Mouse (Mus musculus): ENCODE results near the gene Aicda.
A peak's percentile ranks its signal among the peaks of the same experiment; 100 is the strongest.

The Aicda gene

DNA sequence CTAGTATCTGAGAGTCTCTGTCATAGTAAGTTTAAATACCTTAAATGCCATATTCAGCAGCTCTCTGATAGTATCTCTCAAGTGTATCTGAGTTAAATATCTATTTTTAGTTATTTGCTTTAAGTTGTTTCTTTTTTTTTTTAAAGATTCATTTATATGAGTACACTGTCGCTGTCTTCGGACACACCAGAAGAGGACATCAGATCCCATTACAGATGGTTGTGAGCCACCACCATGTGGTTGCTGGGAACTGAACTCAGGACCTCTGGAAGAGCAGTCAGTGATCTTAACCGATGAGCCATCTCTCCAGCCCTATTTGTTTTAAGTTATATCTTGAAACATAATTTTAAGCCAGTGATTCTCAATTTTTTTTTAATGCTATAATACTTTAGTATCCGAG, 47.4 kb downstream of the Aicda start:
- no peak for DNase-seq (ENCODE audit: low read depth, low spot score)

GRCm38 (mm10) chr6:122601615-122602014, 48.0 kb downstream of the Aicda start:
- no peak for DNase-seq (ENCODE audit: low read depth, low spot score)

GRCm38 (mm10) chr6:122602242-122602991, 48.8 kb downstream of the Aicda start, which contains the start of gene Apobec1:
Gene Apobec1, minus strand, starts transcription at chr6:122602444.
- peak; percentile 74 for DNase-seq (ENCODE audit: low read depth, low spot score)

- no peak for DNase-seq (ENCODE audit: low read depth, low spot score)
Measured at GRCm38 (mm10) chr6:122602992-122603322, 49.4 kb downstream of the Aicda start.

DNA sequence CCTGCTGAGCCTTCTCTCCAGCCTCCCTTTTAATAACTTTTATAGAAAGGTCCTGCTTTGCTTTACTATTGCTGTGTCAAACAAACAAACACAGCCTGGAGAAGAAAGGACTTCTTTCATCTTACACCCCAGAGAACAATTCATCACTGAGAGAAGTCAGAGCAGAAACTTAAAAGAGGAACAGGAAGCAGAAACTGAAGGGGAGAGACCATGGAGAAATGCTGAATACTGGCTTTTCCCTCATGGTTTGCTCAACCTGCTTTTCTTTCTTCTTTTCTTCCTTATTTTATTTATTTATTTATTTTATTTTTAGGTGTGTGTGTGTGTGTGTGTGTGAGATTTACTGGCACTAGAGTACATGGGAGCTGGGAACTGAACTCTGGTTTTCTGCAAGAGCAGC, 50.7 kb downstream of the Aicda start:
- DNase-seq (ENCODE audit: low read depth, low spot score) = no peak

DNA sequence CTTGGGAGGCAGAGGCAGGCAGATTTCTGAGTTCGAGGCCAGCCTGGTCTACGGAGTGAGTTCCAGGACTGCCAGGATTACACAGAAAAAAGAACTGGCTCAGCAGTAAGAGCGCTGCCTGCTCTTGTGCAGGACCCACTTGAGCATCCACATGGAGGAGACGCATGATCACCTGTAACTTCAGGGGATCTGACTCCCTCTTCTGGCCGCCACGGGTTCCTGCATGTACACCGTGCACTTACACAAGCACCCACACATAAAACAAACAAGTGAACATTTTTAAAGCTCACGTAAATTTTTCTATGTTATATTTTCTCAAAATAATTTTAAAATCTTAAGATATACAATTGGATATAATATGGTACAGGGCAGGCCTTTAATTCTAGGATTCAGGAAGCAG, 51.9 kb downstream of the Aicda start:
- no peak for DNase-seq (ENCODE audit: low read depth, low spot score)

DNA sequence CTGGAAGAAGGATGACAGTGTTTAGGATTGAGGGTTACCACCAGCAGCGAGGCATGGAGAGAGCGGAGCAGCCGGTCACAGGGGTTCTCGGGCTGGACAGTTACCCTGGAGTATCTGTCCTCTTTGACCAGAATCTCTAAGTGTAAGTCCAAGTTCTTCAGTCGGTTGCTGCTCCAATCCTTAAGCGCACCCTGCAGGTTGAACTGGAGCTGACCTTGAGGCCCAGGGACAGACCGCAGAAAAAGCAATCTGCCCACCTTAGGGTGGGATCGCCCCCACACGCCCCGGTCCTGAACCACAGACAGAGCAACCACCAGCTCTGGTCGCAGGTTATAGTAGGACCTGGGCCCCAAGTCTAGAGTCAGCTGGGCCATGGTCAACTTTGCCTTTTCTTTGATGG, 53.1 kb downstream of the Aicda start:
- no peak for DNase-seq (ENCODE audit: low read depth, low spot score)

- no peak for DNase-seq (ENCODE audit: low read depth, low spot score)
Measured at GRCm38 (mm10) chr6:122607700-122608099, 54.1 kb downstream of the Aicda start.

- no peak for DNase-seq (ENCODE audit: low read depth, low spot score)
Measured at GRCm38 (mm10) chr6:122608434-122609376, 55.1 kb downstream of the Aicda start.

GRCm38 (mm10) chr6:122609377-122609728, 55.8 kb downstream of the Aicda start:
- DNase-seq (ENCODE audit: low read depth, low spot score) = no peak

GRCm38 (mm10) chr6:122609771-122610170, 56.2 kb downstream of the Aicda start, which contains the start of gene Gdf3:
Gene Gdf3, minus strand, starts transcription at chr6:122610087.
- no peak for DNase-seq (ENCODE audit: low read depth, low spot score)

- no peak for DNase-seq (ENCODE audit: low read depth, low spot score)
Measured at GRCm38 (mm10) chr6:122612426-122612825, 58.8 kb downstream of the Aicda start.
